Mouse (Mus musculus) gastrocnemius, adult 8-10 months (tissue): ENCODE data around the gene Lrrc72. TPM values are rescaled to one million over a fixed set of nuclear protein-coding genes. Genes with fewer than 3 reads are reported as not detected.
"Not testable (repeated sequence)": the region's sequence is repeated elsewhere in the genome, so short reads cannot be mapped to it uniquely, and the experiment has no call there.

Experiments
- DNase-seq, 2 experiments: peaks; one replicate each; pipeline ENCODE4 v3.0.0; 2022; ENCODE audit warnings: low spot score in 2 of 2
- total RNA-seq, 4 experiments: library from RNA; stranded (reverse); gene quantifications; 2 replicates each; pipeline ENCODE4 v1.2.4; 2022

Lrrc72 gene
- total RNA-seq: not detected

GRCm38 (mm10) chr12:36253298-36253697, at the start of gene Lrrc72:
Gene Lrrc72 (minus strand): TSS chr12:36253398.
- DNase-seq: no peak

GRCm38 (mm10) chr12:36302326-36302725, 49.1 kb upstream of the Lrrc72 start:
- no peak for DNase-seq

GRCm38 (mm10) chr12:36291346-36291745, 38.1 kb upstream of the Lrrc72 start:
- no peak for DNase-seq

GRCm38 (mm10) chr12:36290465-36290864, 37.3 kb upstream of the Lrrc72 start:
- DNase-seq: no peak

GRCm38 (mm10) chr12:36289634-36290033, 36.4 kb upstream of the Lrrc72 start:
- no peak for DNase-seq

GRCm38 (mm10) chr12:36274823-36275222, 21.6 kb upstream of the Lrrc72 start:
- DNase-seq: no peak

- no peak for DNase-seq
Observed at GRCm38 (mm10) chr12:36267670-36268246, 14.6 kb upstream of the Lrrc72 start.

- no peak for DNase-seq
Observed at GRCm38 (mm10) chr12:36262116-36262721, 9.0 kb upstream of the Lrrc72 start.

GRCm38 (mm10) chr12:36255413-36255812, 2.2 kb upstream of the Lrrc72 start:
- DNase-seq: no peak

- no peak for DNase-seq
Observed at GRCm38 (mm10) chr12:36241171-36241570, 12.0 kb downstream of the Lrrc72 start.

- DNase-seq: no peak
Observed at GRCm38 (mm10) chr12:36231386-36231785, 21.8 kb downstream of the Lrrc72 start.

GRCm38 (mm10) chr12:36224392-36224791, 28.8 kb downstream of the Lrrc72 start:
- DNase-seq: no peak

- no peak for DNase-seq
Observed at GRCm38 (mm10) chr12:36216905-36217304, 36.3 kb downstream of the Lrrc72 start.

GRCm38 (mm10) chr12:36216230-36216629, 37.0 kb downstream of the Lrrc72 start:
- no peak for DNase-seq

- DNase-seq: no peak
Observed at GRCm38 (mm10) chr12:36215149-36215480, 38.1 kb downstream of the Lrrc72 start.

GRCm38 (mm10) chr12:36214389-36215148, 38.6 kb downstream of the Lrrc72 start:
- no peak for DNase-seq

- peak in 1 of 2 experiments; percentile 22 for DNase-seq
Observed at GRCm38 (mm10) chr12:36210096-36210495, 43.1 kb downstream of the Lrrc72 start.

GRCm38 (mm10) chr12:36208456-36208855, 44.7 kb downstream of the Lrrc72 start:
- no peak for DNase-seq

GRCm38 (mm10) chr12:36207800-36208148, 45.4 kb downstream of the Lrrc72 start:
- no peak for DNase-seq

- DNase-seq: peak; percentile 11 to 40
Observed at GRCm38 (mm10) chr12:36207072-36207799, 46.0 kb downstream of the Lrrc72 start.

- DNase-seq: not testable (repeated sequence)
Observed at GRCm38 (mm10) chr12:36205579-36206119, 47.5 kb downstream of the Lrrc72 start.

GRCm38 (mm10) chr12:36194976-36195375, 58.2 kb downstream of the Lrrc72 start:
- no peak for DNase-seq
